Mouse (Mus musculus): Measurements from ENCODE around the gene Got1.

DNA sequence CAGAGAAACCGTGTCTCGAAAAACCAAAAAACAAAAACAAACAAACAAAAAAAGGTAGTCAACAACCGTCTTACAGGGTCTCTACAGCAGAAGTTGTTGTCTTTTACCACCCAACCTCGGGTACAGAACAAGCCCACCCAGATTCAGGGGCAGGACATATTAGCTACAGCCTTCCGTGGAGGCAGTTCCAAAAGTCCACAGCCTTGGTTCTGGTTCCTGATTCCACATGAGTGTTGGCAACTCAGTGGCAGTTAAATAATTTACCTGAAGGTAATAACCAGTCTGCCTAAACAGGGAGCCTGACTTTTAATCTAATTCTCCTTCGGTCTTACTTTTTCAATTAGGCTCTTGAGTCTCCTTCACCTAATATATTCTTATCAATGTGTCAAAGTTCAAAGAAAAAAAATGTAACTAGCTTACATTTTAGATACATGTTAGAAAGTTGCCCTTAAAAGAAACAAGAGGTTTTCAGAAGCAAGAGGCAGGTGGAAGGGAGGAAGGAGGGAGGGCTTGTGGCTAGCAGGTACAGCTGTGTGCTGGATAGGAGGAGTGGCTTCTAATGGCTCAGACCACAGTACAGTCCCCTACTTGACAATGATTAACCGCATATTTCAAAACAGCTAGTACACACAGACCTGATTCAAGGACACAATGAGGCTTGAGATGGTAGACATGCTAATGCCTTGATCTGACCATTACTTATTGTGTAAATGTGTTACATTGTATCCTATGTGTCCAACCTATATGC, 60.7 kb downstream of the Got1 start:
- TF ChIP-seq CTCF (IDR thresholded peaks at IDR 0.05; ENCODE audit: low read depth) = no peak
- no peak for TF ChIP-seq EP300 (IDR thresholded peaks at IDR 0.05; ENCODE audit: low read depth)

Measured in heart, postnatal 0 days (tissue).